Mouse (Mus musculus) brain, embryonic 14.5 days (tissue): ENCODE data around the gene Lin37.

Source experiments
- CTCF ChIP-seq: fragments of 200-500 bp; IDR thresholded peaks from 2 replicates; pipeline ENCODE4 v1.5.1; 2012; ENCODE audit warnings: inconsistent platforms, mild to moderate bottlenecking, moderate library complexity, borderline replicate concordance; ENCODE audit not compliant: insufficient read depth, insufficient read length; ENCODE audit errors: extremely low read depth
- POLR2A ChIP-seq: fragments of 200-500 bp; IDR thresholded peaks from 2 replicates; pipeline ENCODE4 v1.6.1; 2012; ENCODE audit warnings: mild to moderate bottlenecking, inconsistent platforms, borderline replicate concordance; ENCODE audit not compliant: poor library complexity, insufficient read depth, insufficient read length, severe bottlenecking; ENCODE audit errors: extremely low read depth

- TF ChIP-seq CTCF (no peak), POLR2A (no peak)
Measured at GRCm38 (mm10) chr7:30558656-30559442, 789 bp downstream of the Lin37 start.
